Mouse (Mus musculus) heart, embryonic 11.5 days (tissue): Measurements from ENCODE around the gene Efcc1. TPM values are rescaled to one million over a fixed set of nuclear protein-coding genes. Genes with fewer than 3 reads are reported as not detected.

ENCODE experiments used
- ATAC-seq: fragments of 200-750 bp; cut with Nextera tagmentation; replicated peaks from 2 replicates; pipeline ENCODE4 v1.8.0; 2017; ENCODE audit warnings: moderate library complexity; ENCODE audit not compliant: insufficient number of reproducible peaks, low FRiP score, low TSS enrichment
- H3K27ac ChIP-seq: fragments of 300-500 bp; sonication (generic); 2 replicates; pipeline ENCODE4 v1.5.1; 2014; ENCODE audit warnings: mild to moderate bottlenecking, low read depth, low read length
- H3K27me3 ChIP-seq: fragments of 300-500 bp; sonication (generic); 2 replicates; pipeline ENCODE4 v1.6.1; 2014; ENCODE audit warnings: mild to moderate bottlenecking, low read length, mixed read lengths; ENCODE audit not compliant: control insufficient read depth, insufficient read depth
- H3K36me3 ChIP-seq: fragments of 300-500 bp; sonication (generic); 2 replicates; pipeline ENCODE4 v1.6.1; 2014; ENCODE audit warnings: mild to moderate bottlenecking, low read length, moderate library complexity, mixed read lengths; ENCODE audit not compliant: control insufficient read depth, insufficient read depth
- H3K4me1 ChIP-seq: fragments of 300-500 bp; sonication (generic); 2 replicates; pipeline ENCODE4 v1.6.1; 2014; ENCODE audit warnings: low read length; ENCODE audit not compliant: control insufficient read depth, insufficient read depth
- H3K4me2 ChIP-seq: fragments of 300-500 bp; sonication (generic); 2 replicates; pipeline ENCODE4 v1.6.1; 2014; ENCODE audit warnings: mild to moderate bottlenecking, moderate library complexity
- H3K4me3 ChIP-seq: fragments of 300-500 bp; sonication (generic); 2 replicates; pipeline ENCODE4 v1.5.1; 2014; ENCODE audit warnings: low read depth, low read length
- H3K9ac ChIP-seq: fragments of 300-500 bp; sonication (generic); 2 replicates; pipeline ENCODE4 v1.6.1; 2014; ENCODE audit warnings: mild to moderate bottlenecking, low read depth, low read length, moderate library complexity
- H3K9me3 ChIP-seq: fragments of 300-500 bp; sonication (generic); replicated peaks from 2 replicates; pipeline ENCODE4 v1.6.1; 2016; ENCODE audit warnings: low read length; ENCODE audit not compliant: control insufficient read depth
- WGBS: fragments of 180-500 bp; shearing (Covaris S2); extraction: QIAGEN DNeasy Blood & Tissue Kit; methylation state at CpG from one replicate; pipeline ENCODE4 v1.1.7; 2014; ENCODE audit not compliant: insufficient replicate concordance; 5-methylcytosine and 5-hydroxymethylcytosine counted together
- polyA plus RNA-seq: library from polyadenylated mRNA; unstranded; fragments of >200 nt; fragmentation: Nextera tagmentation; extraction: Ambion mirVana; gene quantifications from 2 replicates; pipeline ENCODE4 v1.2.1, GENCODE M21; 2014

The Efcc1 gene
- polyA plus RNA-seq, 1 experiment from 2014 or later: not detected

DNA sequence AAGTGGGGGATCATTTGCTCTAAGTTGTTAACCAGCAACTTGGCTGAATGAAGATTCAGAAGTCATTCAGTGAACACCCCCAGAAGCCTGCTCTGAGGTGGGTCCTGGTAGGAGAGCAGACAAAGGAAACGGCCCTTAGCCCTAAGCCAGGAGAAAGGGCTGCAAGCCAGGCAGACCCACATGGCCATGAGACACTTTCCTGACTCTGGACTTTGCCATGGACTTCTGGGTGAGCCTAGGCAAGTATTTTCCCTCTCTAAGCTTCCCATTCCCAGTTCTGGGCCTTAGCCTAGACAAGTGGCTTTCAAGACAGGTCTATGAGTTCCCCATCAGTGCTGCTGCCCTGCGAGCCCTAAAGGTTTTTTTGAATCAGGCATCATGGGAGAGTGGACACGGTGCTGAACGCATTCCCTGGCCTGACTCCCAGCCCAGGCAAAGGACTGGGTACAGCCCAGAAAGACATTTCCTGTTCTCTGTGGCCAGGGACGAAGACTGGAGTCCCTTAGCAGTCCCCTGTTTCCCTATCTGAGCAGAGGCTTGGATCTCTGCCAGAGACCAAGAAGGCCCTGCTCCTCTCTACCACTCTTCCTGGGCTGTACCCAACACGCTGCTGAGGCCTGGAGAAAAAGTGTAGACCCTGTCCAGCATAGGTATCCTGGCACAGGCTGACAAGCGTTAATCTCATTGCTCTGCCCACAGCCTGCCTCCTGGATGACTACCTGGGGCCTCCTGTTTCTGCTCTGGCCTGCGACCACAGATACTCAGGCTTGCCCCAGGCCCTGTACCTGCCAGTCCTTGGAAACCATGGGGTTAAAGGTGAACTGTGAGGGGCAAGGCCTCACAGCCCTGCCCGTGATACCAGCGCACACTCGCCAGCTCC, 47.9 kb downstream of the Efcc1 start:
- Histone ChIP-seq H3K27ac (no peak overlapping the region), H3K36me3 (no peaks in the 10 kb centered on the region), H3K4me3 (no peak overlapping the region), H3K4me2 (no peak overlapping the region), H3K9ac (no peak overlapping the region), H3K9me3 (no peaks in the 10 kb centered on the region), H3K27me3 (no peaks in the 10 kb centered on the region), H3K4me1 (no peaks in the 10 kb centered on the region)
- ATAC-seq: 0 out of 2 replicates have a peak, but pooled peaks have one; percentile 39
- 68% methylated on average over 11 of the region's 11 CpGs for WGBS

GRCm38 (mm10) chr6:87779174-87780165, 48.8 kb downstream of the Efcc1 start:
- Histone ChIP-seq H3K4me3 (no peak overlapping the region), H3K9ac (no peak overlapping the region), H3K27ac (no peak overlapping the region), H3K4me1 (no peaks in the 10 kb centered on the region), H3K4me2 (no peak overlapping the region), H3K9me3 (no peaks in the 10 kb centered on the region), H3K36me3 (no peaks in the 10 kb centered on the region), H3K27me3 (no peaks in the 10 kb centered on the region)
- 82% methylated on average over 11 of the region's 11 CpGs for WGBS
- ATAC-seq: 0 out of 2 replicates have a peak, but pooled peaks have one; percentile 35

DNA sequence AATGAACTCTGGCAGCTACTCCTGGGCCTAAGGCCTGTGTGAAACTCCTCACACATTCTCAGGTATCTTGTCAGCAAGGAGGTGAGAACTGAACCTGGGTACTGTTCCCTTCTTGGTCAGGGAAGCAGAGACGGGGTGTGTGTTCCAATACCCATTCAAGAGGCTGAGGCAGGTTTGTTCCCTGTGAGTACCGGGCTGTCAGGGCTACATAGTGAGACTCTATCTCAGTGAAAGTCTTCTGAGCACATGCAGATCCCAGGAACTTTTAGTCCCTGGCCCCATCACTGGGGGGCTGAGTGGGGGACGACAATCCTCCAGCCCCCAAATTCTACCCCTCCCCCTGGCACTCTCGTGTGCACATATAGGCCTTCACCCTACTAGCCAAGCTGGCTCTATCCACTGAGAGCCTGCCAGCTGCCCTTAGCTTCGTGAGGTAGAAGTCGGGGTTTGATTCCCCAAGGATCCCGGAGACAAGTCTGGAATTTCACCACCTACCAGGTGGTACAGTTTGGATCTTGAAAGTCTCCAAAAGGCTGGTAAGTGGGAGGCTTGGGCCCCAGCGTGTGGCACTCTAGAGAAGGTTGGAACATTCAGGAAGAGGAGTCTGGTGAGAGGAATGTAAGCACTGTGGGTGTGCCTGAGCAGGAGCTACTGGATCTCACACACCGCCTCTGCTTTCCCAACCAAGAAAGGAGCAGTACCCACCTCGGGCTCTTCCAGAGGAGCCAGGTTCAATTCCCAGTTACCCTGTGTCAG, 50.1 kb downstream of the Efcc1 start:
- no peak for ATAC-seq
- no peak overlapping the region for H3K4me3 ChIP-seq
- no peak overlapping the region for H3K4me2 ChIP-seq
- H3K27me3 ChIP-seq: no peaks in the 10 kb centered on the region
- H3K9ac ChIP-seq: no peak overlapping the region
- no peaks in the 10 kb centered on the region for H3K36me3 ChIP-seq
- no peaks in the 10 kb centered on the region for H3K4me1 ChIP-seq
- H3K9me3 ChIP-seq: no peaks in the 10 kb centered on the region
- WGBS: 72% methylated on average over 10 of the region's 10 CpGs
- no peak overlapping the region for H3K27ac ChIP-seq

- ATAC-seq: no peak
These were observed 53.4 kb downstream of the Efcc1 start for GRCm38 (mm10) chr6:87784033-87784432.

GRCm38 (mm10) chr6:87786621-87787020, 56.0 kb downstream of the Efcc1 start:
- Histone ChIP-seq H3K27me3 (no peaks in the 10 kb centered on the region), H3K9me3 (no peaks in the 10 kb centered on the region), H3K4me2 (no peak overlapping the region), H3K4me1 (peaks cover 15% of the 10 kb centered on the region), H3K36me3 (no peaks in the 10 kb centered on the region; the same call in 1 of the 2 replicates), H3K27ac (no peak overlapping the region), H3K9ac (no peak overlapping the region), H3K4me3 (no peak overlapping the region)
- WGBS: 84% methylated on average over 5 of the region's 5 CpGs
- ATAC-seq: no peak

More at GRCm38 (mm10) chr6:87784033-87784432, 53.4 kb downstream of the Efcc1 start:
- no peak overlapping the region for H3K9ac ChIP-seq
- no peaks in the 10 kb centered on the region for H3K27me3 ChIP-seq
- 51% methylated on average over 8 of the region's 8 CpGs for WGBS
- no peaks in the 10 kb centered on the region for H3K9me3 ChIP-seq
- H3K36me3 ChIP-seq: no peaks in the 10 kb centered on the region; the same call in 1 of the 2 replicates
- H3K27ac ChIP-seq: no peak overlapping the region
- H3K4me2 ChIP-seq: no peak overlapping the region
- H3K4me1 ChIP-seq: peaks cover 2% of the 10 kb centered on the region
- H3K4me3 ChIP-seq: no peak overlapping the region

DNA sequence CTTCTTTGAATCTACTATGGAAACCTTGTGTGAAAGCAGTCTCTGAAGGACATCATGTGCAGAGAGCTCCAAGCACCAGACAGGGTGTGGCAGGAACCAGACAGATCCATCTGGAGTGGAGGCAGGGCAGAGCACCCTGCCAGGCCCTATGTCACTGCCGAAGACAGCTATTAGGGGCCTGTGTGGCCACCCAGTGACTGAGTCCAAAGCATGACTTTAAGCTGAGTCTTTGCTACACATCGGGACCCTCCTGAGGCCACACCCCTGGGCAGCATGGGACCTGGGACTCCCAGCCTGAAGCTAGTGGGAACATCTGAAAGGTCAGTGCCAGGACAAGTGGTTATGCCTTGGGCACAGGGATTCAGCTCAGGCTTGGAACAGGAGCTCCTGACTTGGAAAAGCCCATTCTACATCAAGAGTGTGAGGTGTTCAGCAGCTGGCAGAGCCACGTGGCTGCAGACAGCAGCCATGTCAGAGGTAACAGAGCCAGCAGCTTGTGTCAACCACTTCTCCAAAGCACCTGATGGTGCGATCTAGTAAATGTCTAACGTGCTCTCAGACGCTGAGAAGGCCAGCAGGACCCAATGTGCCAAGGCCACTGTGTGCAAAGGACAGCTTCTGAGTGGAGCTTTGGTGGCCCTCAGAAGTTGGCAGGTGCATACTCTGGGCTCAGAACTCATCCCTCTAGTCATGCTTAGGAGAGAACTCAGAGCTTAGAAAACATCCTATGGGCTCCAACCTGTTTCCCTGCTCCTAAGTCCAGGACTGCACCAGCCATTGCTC, 56.6 kb downstream of the Efcc1 start:
- no peak for ATAC-seq
- Histone ChIP-seq H3K36me3 (peaks cover 3% of the 10 kb centered on the region), H3K27ac (no peak overlapping the region), H3K9me3 (no peaks in the 10 kb centered on the region), H3K4me1 (peaks cover 15% of the 10 kb centered on the region), H3K4me3 (no peak overlapping the region), H3K9ac (no peak overlapping the region), H3K4me2 (no peak overlapping the region), H3K27me3 (no peaks in the 10 kb centered on the region)
- 72% methylated on average over 6 of the region's 6 CpGs for WGBS

- Histone ChIP-seq H3K9ac (no peak overlapping the region), H3K27me3 (no peaks in the 10 kb centered on the region), H3K4me1 (peaks cover 15% of the 10 kb centered on the region), H3K4me2 (no peak overlapping the region), H3K27ac (no peak overlapping the region), H3K36me3 (peaks cover 6% of the 10 kb centered on the region), H3K4me3 (no peak overlapping the region), H3K9me3 (no peaks in the 10 kb centered on the region)
- no peak for ATAC-seq
- WGBS: 88% methylated on average over 9 of the region's 9 CpGs
These were observed 57.7 kb downstream of the Efcc1 start for GRCm38 (mm10) chr6:87788266-87788895.
